Mouse (Mus musculus): ENCODE measurements around the gene Tssk3.
"Not testable (repeated sequence)": the region's sequence is repeated elsewhere in the genome, so short reads cannot be mapped to it uniquely, and the experiment has no call there.

Gene Tssk3

DNA sequence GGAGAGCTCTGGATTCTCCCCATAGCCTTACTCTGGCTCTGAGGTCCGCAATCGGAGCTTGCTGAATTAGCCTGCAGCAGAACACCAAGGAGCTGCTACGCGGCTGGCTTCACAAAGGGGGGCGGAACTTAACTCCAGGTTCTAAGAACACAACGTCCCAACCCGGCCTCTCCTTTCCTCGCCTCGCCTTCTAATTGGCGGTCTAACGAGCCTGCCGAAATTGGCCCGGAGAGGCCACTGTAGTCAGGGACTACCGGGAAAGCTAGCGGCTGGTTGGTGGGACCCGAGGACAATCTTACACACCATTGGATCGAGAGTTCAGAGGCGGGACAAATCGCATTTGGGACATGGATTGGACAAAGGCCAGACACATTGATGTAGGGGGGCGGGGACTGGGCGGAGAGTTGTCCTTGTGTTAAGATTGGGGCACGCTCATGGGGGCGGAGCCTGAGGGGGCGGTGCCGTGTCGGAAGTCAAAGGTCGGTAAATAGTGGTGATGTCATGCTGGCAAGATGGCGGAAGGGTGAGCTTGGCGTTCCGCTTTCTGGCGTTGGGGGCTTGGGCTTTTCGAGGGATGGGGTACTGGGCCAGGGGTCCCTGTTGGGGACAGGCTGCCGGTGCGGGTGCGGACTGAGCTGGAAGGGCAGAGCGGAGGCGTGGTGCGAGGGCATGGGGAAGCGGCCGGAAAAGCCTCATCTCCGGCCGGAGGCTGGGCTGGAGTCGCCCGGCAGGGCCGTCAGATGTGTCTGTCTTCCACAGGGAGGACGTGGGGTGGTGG, 29.4 kb downstream of the Tssk3 start, which contains the start of gene Bsdc1:
Gene Bsdc1 (plus strand): TSS at position 399 of the 778 bp plus-strand sequence.
- H3K27me3 ChIP-seq (ENCODE audit: insufficient read depth, low read length): no peaks in the 10 kb centered on the region
- H3K36me3 ChIP-seq (ENCODE audit: insufficient read depth, low read length): peaks cover 30% of the 10 kb centered on the region
- no peaks in the 10 kb centered on the region for H3K9me3 ChIP-seq (ENCODE audit: low read length)
- no peak for TF ChIP-seq CTCF (conservative IDR thresholded peaks at IDR 0.05; ENCODE audit: low read length)
- TF ChIP-seq NANOG (IDR thresholded peaks at IDR 0.05; ENCODE audit: borderline replicate concordance, low read length): no peak
- TF ChIP-seq POU5F1 (IDR thresholded peaks at IDR 0.05; ENCODE audit: borderline replicate concordance, low read length): no peak
- peak within 1 kb of the TSS; percentile 98 for H3K4me3 ChIP-seq (replicated peaks; ENCODE audit: low read length)
- H3K4me1 ChIP-seq (replicated peaks; ENCODE audit: low read depth, low read length): peaks cover 49% of the 10 kb centered on the region

- no peaks in the 10 kb centered on the region for H3K9me3 ChIP-seq (ENCODE audit: low read length)
- no peaks in the 10 kb centered on the region for H3K27me3 ChIP-seq (ENCODE audit: insufficient read depth, low read length)
- TF ChIP-seq NANOG (IDR thresholded peaks at IDR 0.05; ENCODE audit: borderline replicate concordance, low read length) (no peak), POU5F1 (IDR thresholded peaks at IDR 0.05; ENCODE audit: borderline replicate concordance, low read length) (no peak)
- peak overlapping the region; percentile 78 for H3K4me3 ChIP-seq (replicated peaks; ENCODE audit: low read length)
- peaks cover 55% of the 10 kb centered on the region for H3K4me1 ChIP-seq (replicated peaks; ENCODE audit: low read depth, low read length)
- H3K36me3 ChIP-seq (ENCODE audit: insufficient read depth, low read length): peaks cover 24% of the 10 kb centered on the region
These were observed 30.0 kb downstream of the Tssk3 start for GRCm38 (mm10) chr4:129460827-129461182.

- TF ChIP-seq NANOG (IDR thresholded peaks at IDR 0.05; ENCODE audit: borderline replicate concordance, low read length): no peak
- TF ChIP-seq POU5F1 (IDR thresholded peaks at IDR 0.05; ENCODE audit: borderline replicate concordance, low read length): no peak
- TF ChIP-seq CTCF (conservative IDR thresholded peaks at IDR 0.05; ENCODE audit: low read length): no peak
- no peak overlapping the region for H3K4me3 ChIP-seq (replicated peaks; ENCODE audit: low read length)
- peaks cover 13% of the 10 kb centered on the region for H3K36me3 ChIP-seq (ENCODE audit: insufficient read depth, low read length)
- no peaks in the 10 kb centered on the region for H3K27me3 ChIP-seq (ENCODE audit: insufficient read depth, low read length)
- H3K4me1 ChIP-seq (replicated peaks; ENCODE audit: low read depth, low read length): peaks cover 57% of the 10 kb centered on the region
- H3K9me3 ChIP-seq (ENCODE audit: low read length): no peaks in the 10 kb centered on the region
These were observed 31.1 kb downstream of the Tssk3 start for GRCm38 (mm10) chr4:129459726-129460125.

DNA sequence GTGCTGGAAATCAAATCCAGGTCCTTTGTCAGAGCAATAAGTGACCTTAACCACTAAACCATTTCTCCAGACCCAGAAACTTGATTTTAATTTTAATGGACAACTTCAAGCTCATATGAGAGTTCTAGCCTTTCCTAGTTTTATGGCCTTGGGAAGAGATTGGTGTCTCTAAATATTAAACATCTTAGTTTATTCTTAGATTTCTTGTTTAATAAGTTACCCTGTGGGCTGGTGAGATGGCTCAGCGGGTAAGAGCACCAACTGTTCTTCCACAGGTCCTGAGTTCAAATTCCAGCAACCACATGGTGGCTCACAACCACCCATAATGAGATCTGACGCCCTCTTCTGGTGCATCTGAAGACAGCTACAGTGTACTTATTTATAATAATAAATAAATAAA, 33.5 kb downstream of the Tssk3 start:
- H3K4me3 ChIP-seq (replicated peaks; ENCODE audit: low read length); H3K27me3 ChIP-seq (ENCODE audit: insufficient read depth, low read length); H3K9me3 ChIP-seq (ENCODE audit: low read length); H3K36me3 ChIP-seq (ENCODE audit: insufficient read depth, low read length): not testable (repeated sequence)
- H3K4me1 ChIP-seq (replicated peaks; ENCODE audit: low read depth, low read length): peaks cover 33% of the 10 kb centered on the region

GRCm38 (mm10) chr4:129456126-129456525, 34.7 kb downstream of the Tssk3 start:
- H3K4me3 ChIP-seq (replicated peaks; ENCODE audit: low read length): no peak overlapping the region
- H3K36me3 ChIP-seq (ENCODE audit: insufficient read depth, low read length): no peaks in the 10 kb centered on the region
- H3K9me3 ChIP-seq (ENCODE audit: low read length): peaks cover 3% of the 10 kb centered on the region; the same call in 1 of the 2 replicates
- H3K27me3 ChIP-seq (ENCODE audit: insufficient read depth, low read length): no peaks in the 10 kb centered on the region
- no peak for TF ChIP-seq NANOG (IDR thresholded peaks at IDR 0.05; ENCODE audit: borderline replicate concordance, low read length)
- no peak for TF ChIP-seq POU5F1 (IDR thresholded peaks at IDR 0.05; ENCODE audit: borderline replicate concordance, low read length)
- TF ChIP-seq CTCF (conservative IDR thresholded peaks at IDR 0.05; ENCODE audit: low read length): no peak
- peaks cover 34% of the 10 kb centered on the region for H3K4me1 ChIP-seq (replicated peaks; ENCODE audit: low read depth, low read length)

GRCm38 (mm10) chr4:129455265-129455664, 35.6 kb downstream of the Tssk3 start:
- Histone ChIP-seq H3K4me1 (replicated peaks; ENCODE audit: low read depth, low read length) (peaks cover 30% of the 10 kb centered on the region), H3K27me3 (ENCODE audit: insufficient read depth, low read length) (no peaks in the 10 kb centered on the region), H3K36me3 (ENCODE audit: insufficient read depth, low read length) (no peaks in the 10 kb centered on the region), H3K4me3 (replicated peaks; ENCODE audit: low read length) (no peak overlapping the region), H3K9me3 (ENCODE audit: low read length) (peaks cover 3% of the 10 kb centered on the region; the same call in 1 of the 2 replicates)
- TF ChIP-seq POU5F1 (IDR thresholded peaks at IDR 0.05; ENCODE audit: borderline replicate concordance, low read length) (no peak), CTCF (conservative IDR thresholded peaks at IDR 0.05; ENCODE audit: low read length) (peak; percentile 79), NANOG (IDR thresholded peaks at IDR 0.05; ENCODE audit: borderline replicate concordance, low read length) (no peak)

- Histone ChIP-seq H3K36me3 (ENCODE audit: insufficient read depth, low read length) (no peaks in the 10 kb centered on the region), H3K9me3 (ENCODE audit: low read length) (peaks cover 3% of the 10 kb centered on the region; the same call in 1 of the 2 replicates), H3K4me1 (replicated peaks; ENCODE audit: low read depth, low read length) (peaks cover 17% of the 10 kb centered on the region), H3K27me3 (ENCODE audit: insufficient read depth, low read length) (no peaks in the 10 kb centered on the region), H3K4me3 (replicated peaks; ENCODE audit: low read length) (no peak overlapping the region)
- TF ChIP-seq CTCF (conservative IDR thresholded peaks at IDR 0.05; ENCODE audit: low read length) (no peak), POU5F1 (IDR thresholded peaks at IDR 0.05; ENCODE audit: borderline replicate concordance, low read length) (no peak), NANOG (IDR thresholded peaks at IDR 0.05; ENCODE audit: borderline replicate concordance, low read length) (no peak)
These were observed 39.2 kb downstream of the Tssk3 start for GRCm38 (mm10) chr4:129451471-129452169.

- Histone ChIP-seq H3K4me1 (replicated peaks; ENCODE audit: low read depth, low read length) (peaks cover 12% of the 10 kb centered on the region), H3K27me3 (ENCODE audit: insufficient read depth, low read length) (no peaks in the 10 kb centered on the region), H3K4me3 (replicated peaks; ENCODE audit: low read length) (no peak overlapping the region), H3K9me3 (ENCODE audit: low read length) (peaks cover 3% of the 10 kb centered on the region; the same call in 1 of the 2 replicates), H3K36me3 (ENCODE audit: insufficient read depth, low read length) (no peaks in the 10 kb centered on the region)
- TF ChIP-seq CTCF (conservative IDR thresholded peaks at IDR 0.05; ENCODE audit: low read length): no peak
- TF ChIP-seq POU5F1 (IDR thresholded peaks at IDR 0.05; ENCODE audit: borderline replicate concordance, low read length): no peak
- TF ChIP-seq NANOG (IDR thresholded peaks at IDR 0.05; ENCODE audit: borderline replicate concordance, low read length): no peak
These were observed 40.0 kb downstream of the Tssk3 start for GRCm38 (mm10) chr4:129450851-129451250.

Measured in E14TG2a.4 (cell line).